Mouse (Mus musculus): ENCODE results near the gene Stk16. TPM values are rescaled to one million over a fixed set of nuclear protein-coding genes. Genes with fewer than 3 reads are reported as not detected.

Gene Stk16
- polyA plus RNA-seq, 1 experiment from 2014 or later: 110 TPM

GRCm38 (mm10) chr1:75214886-75215285 lies 4.2 kb downstream of the Stk16 start:
- peaks cover 5% of the 10 kb centered on the region for H3K27me3 ChIP-seq (replicated peaks)
- ATAC-seq: no peak

GRCm38 (mm10) chr1:75215785-75216184 lies 5.1 kb downstream of the Stk16 start:
- Histone ChIP-seq H3K9me3 (replicated peaks) (no peaks in the 10 kb centered on the region), H3K27ac (peak overlapping the region; percentile 95), H3K9ac (peak overlapping the region; percentile 93), H3K4me2 (peak overlapping the region; percentile 95), H3K27me3 (replicated peaks) (peaks cover 14% of the 10 kb centered on the region), H3K4me1 (peaks cover 80% of the 10 kb centered on the region), H3K36me3 (peaks cover 60% of the 10 kb centered on the region), H3K4me3 (peak overlapping the region; percentile 89)
- 88% methylated on average over 9 of the region's 9 CpGs for WGBS (ENCODE audit: insufficient replicate concordance)
- no peak for ATAC-seq

More at GRCm38 (mm10) chr1:75214886-75215285, 4.2 kb downstream of the Stk16 start:
- Histone ChIP-seq H3K36me3 (peaks cover 60% of the 10 kb centered on the region), H3K9me3 (replicated peaks) (no peaks in the 10 kb centered on the region), H3K4me1 (peaks cover 81% of the 10 kb centered on the region), H3K4me3 (peak overlapping the region; percentile 89), H3K27ac (peak overlapping the region; percentile 95), H3K9ac (peak overlapping the region; percentile 93; the same call in 1 of the 2 replicates), H3K4me2 (peak overlapping the region; percentile 95)
- 60% methylated on average over 5 of the region's 5 CpGs for WGBS (ENCODE audit: insufficient replicate concordance)

- peak overlapping the region; percentile 95 for H3K27ac ChIP-seq
- H3K36me3 ChIP-seq: peaks cover 56% of the 10 kb centered on the region
- no peaks in the 10 kb centered on the region for H3K9me3 ChIP-seq (replicated peaks)
- peak overlapping the region; percentile 89 for H3K4me3 ChIP-seq
- peak overlapping the region; percentile 93 for H3K9ac ChIP-seq
- H3K4me1 ChIP-seq: peaks cover 69% of the 10 kb centered on the region
- 43% methylated on average over 13 of the region's 13 CpGs for WGBS (ENCODE audit: insufficient replicate concordance)
- peaks cover 24% of the 10 kb centered on the region for H3K27me3 ChIP-seq (replicated peaks)
- peak; percentile 65 for ATAC-seq
- H3K4me2 ChIP-seq: peak overlapping the region; percentile 95
Measured at GRCm38 (mm10) chr1:75216797-75217585, 6.4 kb downstream of the Stk16 start.

- H3K4me1 ChIP-seq: peaks cover 65% of the 10 kb centered on the region
- peak overlapping the region; percentile 89 for H3K4me3 ChIP-seq
- H3K9ac ChIP-seq: peak overlapping the region; percentile 93
- peaks cover 24% of the 10 kb centered on the region for H3K27me3 ChIP-seq (replicated peaks)
- H3K4me2 ChIP-seq: peak overlapping the region; percentile 95
- 0% methylated on average over 6 of the region's 6 CpGs for WGBS (ENCODE audit: insufficient replicate concordance)
- H3K27ac ChIP-seq: peak overlapping the region; percentile 95
- no peak for ATAC-seq
- H3K9me3 ChIP-seq (replicated peaks): no peaks in the 10 kb centered on the region
- H3K36me3 ChIP-seq: peaks cover 47% of the 10 kb centered on the region
Measured at GRCm38 (mm10) chr1:75217893-75218226, 7.2 kb downstream of the Stk16 start.

- H3K4me3 ChIP-seq: peak overlapping the region; percentile 89
- peak overlapping the region; percentile 93 for H3K9ac ChIP-seq
- peak overlapping the region; percentile 95 for H3K4me2 ChIP-seq
- H3K4me1 ChIP-seq: peaks cover 62% of the 10 kb centered on the region
- H3K27me3 ChIP-seq (replicated peaks): peaks cover 24% of the 10 kb centered on the region
- H3K36me3 ChIP-seq: peaks cover 41% of the 10 kb centered on the region
- WGBS (ENCODE audit: insufficient replicate concordance): 4% methylated on average over 38 of the region's 38 CpGs
- H3K9me3 ChIP-seq (replicated peaks): no peaks in the 10 kb centered on the region
- ATAC-seq: peak; percentile 62
- peak overlapping the region; percentile 95 for H3K27ac ChIP-seq
Measured at GRCm38 (mm10) chr1:75218227-75219001, 7.8 kb downstream of the Stk16 start.

- H3K9me3 ChIP-seq (replicated peaks): no peaks in the 10 kb centered on the region
- peaks cover 35% of the 10 kb centered on the region for H3K36me3 ChIP-seq
- H3K4me2 ChIP-seq: peak overlapping the region; percentile 95
- peak overlapping the region; percentile 89 for H3K4me3 ChIP-seq
- H3K4me1 ChIP-seq: peaks cover 56% of the 10 kb centered on the region
- peak overlapping the region; percentile 93 for H3K9ac ChIP-seq
- peak; percentile 87 for ATAC-seq
- H3K27ac ChIP-seq: peak overlapping the region; percentile 95
- H3K27me3 ChIP-seq (replicated peaks): peaks cover 24% of the 10 kb centered on the region
- under 1% methylated on average over 24 of the region's 24 CpGs for WGBS (ENCODE audit: insufficient replicate concordance)
Measured at GRCm38 (mm10) chr1:75219078-75219477, 8.4 kb downstream of the Stk16 start.

GRCm38 (mm10) chr1:75219531-75219930 lies 8.9 kb downstream of the Stk16 start, which contains the start of gene Tuba4a:
Tuba4a (minus strand) TSS chr1:75219865.
- H3K27me3 ChIP-seq (replicated peaks): peaks cover 24% of the 10 kb centered on the region
- H3K4me3 ChIP-seq: peak within 1 kb of the TSS; percentile 89
- H3K4me2 ChIP-seq: peak within 1 kb of the TSS; percentile 95
- peaks cover 55% of the 10 kb centered on the region for H3K4me1 ChIP-seq
- H3K9ac ChIP-seq: peak within 1 kb of the TSS; percentile 93
- 4% methylated on average over 34 of the region's 34 CpGs for whole genome bisulfite sequencing (ENCODE audit: insufficient replicate concordance)
- ATAC-seq: peak; percentile 11
- H3K36me3 ChIP-seq: peaks cover 30% of the 10 kb centered on the region
- H3K9me3 ChIP-seq (replicated peaks): no peaks in the 10 kb centered on the region
- peak within 1 kb of the TSS; percentile 95 for H3K27ac ChIP-seq

GRCm38 (mm10) chr1:75221538-75221937 lies 10.9 kb downstream of the Stk16 start:
- Histone ChIP-seq H3K4me1 (peaks cover 54% of the 10 kb centered on the region), H3K4me3 (no peak overlapping the region), H3K9me3 (replicated peaks) (no peaks in the 10 kb centered on the region), H3K27ac (no peak overlapping the region), H3K4me2 (no peak overlapping the region), H3K27me3 (replicated peaks) (peaks cover 24% of the 10 kb centered on the region), H3K36me3 (peaks cover 10% of the 10 kb centered on the region), H3K9ac (no peak overlapping the region)
- WGBS (ENCODE audit: insufficient replicate concordance): 68% methylated on average over 3 of the region's 3 CpGs
- ATAC-seq: no peak

- Histone ChIP-seq H3K9ac (no peak overlapping the region), H3K27ac (no peak overlapping the region), H3K4me3 (no peak overlapping the region), H3K27me3 (replicated peaks) (peaks cover 24% of the 10 kb centered on the region), H3K36me3 (no peaks in the 10 kb centered on the region), H3K9me3 (replicated peaks) (no peaks in the 10 kb centered on the region), H3K4me1 (peaks cover 50% of the 10 kb centered on the region), H3K4me2 (no peak overlapping the region)
- 71% methylated on average over 6 of the region's 6 CpGs for WGBS (ENCODE audit: insufficient replicate concordance)
- no peak for ATAC-seq
Measured at GRCm38 (mm10) chr1:75222926-75223325, 12.3 kb downstream of the Stk16 start.

GRCm38 (mm10) chr1:75223532-75223931 lies 12.9 kb downstream of the Stk16 start:
- no peak for ATAC-seq
- H3K9me3 ChIP-seq (replicated peaks): no peaks in the 10 kb centered on the region
- no peak overlapping the region for H3K9ac ChIP-seq
- H3K4me1 ChIP-seq: peaks cover 53% of the 10 kb centered on the region
- H3K27ac ChIP-seq: no peak overlapping the region
- peaks cover 24% of the 10 kb centered on the region for H3K27me3 ChIP-seq (replicated peaks)
- 26% methylated on average over 6 of the region's 6 CpGs for WGBS (ENCODE audit: insufficient replicate concordance)
- H3K4me3 ChIP-seq: no peak overlapping the region
- H3K36me3 ChIP-seq: no peaks in the 10 kb centered on the region
- H3K4me2 ChIP-seq: no peak overlapping the region

GRCm38 (mm10) chr1:75225473-75225872 lies 14.8 kb downstream of the Stk16 start:
- no peaks in the 10 kb centered on the region for H3K9me3 ChIP-seq (replicated peaks)
- no peak overlapping the region for H3K9ac ChIP-seq
- no peak overlapping the region for H3K4me3 ChIP-seq
- peaks cover 63% of the 10 kb centered on the region for H3K4me1 ChIP-seq
- H3K27me3 ChIP-seq (replicated peaks): peaks cover 14% of the 10 kb centered on the region
- no peak overlapping the region for H3K4me2 ChIP-seq
- no peak for ATAC-seq
- WGBS (ENCODE audit: insufficient replicate concordance): 43% methylated on average over 3 of the region's 3 CpGs
- H3K36me3 ChIP-seq: no peaks in the 10 kb centered on the region
- H3K27ac ChIP-seq: no peak overlapping the region

GRCm38 (mm10) chr1:75226138-75226537 lies 15.5 kb downstream of the Stk16 start:
- H3K4me1 ChIP-seq: peaks cover 69% of the 10 kb centered on the region
- WGBS (ENCODE audit: insufficient replicate concordance): 38% methylated on average over 2 of the region's 2 CpGs
- no peaks in the 10 kb centered on the region for H3K36me3 ChIP-seq
- H3K4me3 ChIP-seq: no peak overlapping the region
- ATAC-seq: no peak
- H3K9ac ChIP-seq: no peak overlapping the region
- H3K27ac ChIP-seq: no peak overlapping the region
- peaks cover 7% of the 10 kb centered on the region for H3K27me3 ChIP-seq (replicated peaks)
- H3K4me2 ChIP-seq: no peak overlapping the region
- no peaks in the 10 kb centered on the region for H3K9me3 ChIP-seq (replicated peaks)
